Mouse (Mus musculus) adrenal gland (tissue): ENCODE measurements at regions not wholly inside any gene's neighbourhood (a gene's known extent, or its start where the extent isn't known, plus 50 kb on each side); places are given as distances from the start of the nearest gene placed in this dataset.

Source experiments
- intact Hi-C: fragments of 180-260 bp; cut with DNase I; formaldehyde crosslinking; loops from one replicate; pipeline ENCODE4 v1.15.1; 2025

- intact Hi-C loops, result no loop called here
These were observed 51.0 kb upstream of the Stt3b start for GRCm38 (mm10) chr9:115361191-115361590.

- intact Hi-C loops, result no loop called here
These were observed 51.7 kb upstream of the Stt3b start for GRCm38 (mm10) chr9:115361881-115362280.

DNA sequence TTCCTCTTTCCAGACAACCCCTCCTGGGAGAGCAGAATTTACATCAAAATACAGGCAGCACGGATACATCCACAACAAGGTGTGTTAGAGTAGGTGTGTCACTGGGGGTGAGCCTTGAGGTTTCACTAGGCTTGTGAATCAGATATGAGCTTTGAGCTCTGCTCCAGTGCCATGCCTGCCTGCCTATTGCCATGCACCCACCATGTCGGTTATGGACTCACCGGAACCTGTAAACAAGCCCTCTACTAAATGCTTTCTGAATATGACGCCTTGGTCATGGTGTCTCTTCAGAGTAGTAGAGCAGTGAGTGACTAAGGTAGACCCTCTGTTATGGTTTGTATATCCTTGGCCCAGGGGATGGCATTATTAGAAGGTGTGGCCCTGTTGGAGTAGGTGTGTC lies 52.3 kb upstream of the Stt3b start:
- intact Hi-C loops, result no loop called here

DNA sequence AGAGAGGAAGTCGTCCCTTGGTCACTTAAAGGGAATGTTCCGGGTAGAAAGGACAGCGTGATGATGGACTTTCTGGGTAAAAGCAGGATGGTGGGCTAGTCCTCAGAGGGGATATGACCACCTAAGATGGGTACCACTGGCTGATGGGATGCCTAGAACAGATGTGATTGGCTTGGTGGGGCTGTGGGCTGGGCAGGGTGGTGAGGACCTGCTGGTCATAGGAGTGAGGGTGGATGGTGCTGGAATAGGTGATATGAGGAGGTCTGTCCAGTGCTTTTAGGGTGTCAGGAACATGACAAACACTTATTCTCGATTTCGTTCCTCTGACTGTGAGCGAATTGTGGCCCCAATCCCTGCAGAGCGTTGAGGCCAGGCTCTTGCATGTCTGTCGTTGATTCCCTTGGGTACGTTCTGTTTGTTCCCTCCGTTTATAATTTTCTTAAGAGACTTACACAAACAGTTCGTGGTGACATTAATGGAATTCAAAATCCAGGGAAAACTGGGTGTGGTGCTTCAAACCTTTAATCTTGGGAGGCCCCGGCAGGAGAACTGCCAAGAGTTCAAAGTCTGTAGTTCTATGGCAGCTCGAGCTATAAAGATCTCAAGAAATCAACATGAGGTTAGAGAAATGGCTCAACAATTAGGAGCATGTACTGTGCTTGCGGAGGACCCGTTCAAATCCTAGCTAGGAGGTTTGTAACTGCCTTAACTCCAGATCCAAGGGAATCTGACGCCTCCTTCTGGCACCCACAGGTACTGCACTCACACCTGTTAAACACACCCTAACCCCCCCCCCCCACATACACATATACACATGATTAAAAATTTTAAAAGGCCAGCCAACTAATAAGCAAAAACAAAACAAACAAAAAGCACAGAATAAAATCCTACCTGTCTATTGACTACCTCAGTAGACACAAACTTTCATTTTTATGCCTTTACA lies 55.0 kb upstream of the Stt3b start:
- intact Hi-C loops, result no loop called here

DNA sequence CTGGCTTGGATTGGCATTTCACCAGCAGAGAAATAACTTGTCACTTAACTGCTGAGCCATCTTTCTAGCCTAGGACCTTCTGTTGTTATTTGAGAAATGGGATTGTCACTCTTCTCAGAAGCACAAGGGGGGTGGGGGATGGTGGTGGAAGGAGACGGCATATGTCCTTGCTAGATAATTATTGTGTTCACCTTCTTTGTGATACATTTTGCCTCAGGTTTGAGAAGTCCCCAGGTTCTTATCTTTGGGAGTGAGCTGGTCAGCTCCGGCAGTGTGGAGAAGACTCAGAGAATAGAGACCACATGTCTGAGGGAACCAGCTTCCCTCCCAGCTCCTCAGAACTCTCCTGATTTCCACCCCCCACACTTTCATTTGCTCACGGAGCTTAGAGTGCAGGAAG lies 57.6 kb upstream of the Stt3b start:
- intact Hi-C loops, result no loop called here

GRCm38 (mm10) chr9:115380276-115380675 lies 70.1 kb upstream of the Stt3b start:
- intact Hi-C loops, result no loop called here

DNA sequence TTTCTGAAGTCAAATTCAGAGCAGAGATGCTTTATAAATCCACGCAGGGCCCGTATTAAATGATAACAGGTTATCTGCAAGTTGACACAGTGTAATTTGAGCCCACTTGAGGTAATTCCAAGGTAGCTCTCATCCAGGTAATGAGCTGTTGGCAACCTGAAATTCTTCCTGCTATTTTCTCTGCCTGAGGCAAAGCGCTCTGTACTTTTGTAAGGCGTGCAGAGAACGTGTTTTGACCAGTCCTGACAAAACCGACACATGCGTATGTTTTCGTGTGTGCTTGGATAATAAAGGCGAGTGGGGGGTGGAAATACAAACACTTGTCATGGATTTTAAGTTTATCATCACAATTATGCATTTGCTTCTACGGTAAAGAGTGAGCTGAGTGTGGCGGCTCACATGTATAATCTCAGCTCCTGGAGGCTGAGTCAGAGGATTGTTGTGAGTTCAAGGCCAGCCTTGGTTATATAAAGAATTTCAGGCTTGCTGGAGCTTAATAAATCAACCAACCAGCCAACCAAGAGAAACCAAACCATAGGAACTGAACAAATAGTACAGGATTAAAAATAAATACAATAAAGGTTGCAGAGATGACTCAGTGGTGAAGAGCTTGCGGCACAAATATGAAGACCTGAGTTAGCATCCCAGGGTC lies 72.7 kb upstream of the Stt3b start:
- intact Hi-C loops, result no loop called here

GRCm38 (mm10) chr9:115383935-115384334 lies 73.7 kb upstream of the Stt3b start:
- intact Hi-C loops, result no loop called here

- intact Hi-C loops, result no loop called here
These were observed 74.1 kb upstream of the Stt3b start for GRCm38 (mm10) chr9:115384345-115384744.

- intact Hi-C loops, result no loop called here
These were observed 77.5 kb upstream of the Stt3b start for GRCm38 (mm10) chr9:115387471-115388360.

DNA sequence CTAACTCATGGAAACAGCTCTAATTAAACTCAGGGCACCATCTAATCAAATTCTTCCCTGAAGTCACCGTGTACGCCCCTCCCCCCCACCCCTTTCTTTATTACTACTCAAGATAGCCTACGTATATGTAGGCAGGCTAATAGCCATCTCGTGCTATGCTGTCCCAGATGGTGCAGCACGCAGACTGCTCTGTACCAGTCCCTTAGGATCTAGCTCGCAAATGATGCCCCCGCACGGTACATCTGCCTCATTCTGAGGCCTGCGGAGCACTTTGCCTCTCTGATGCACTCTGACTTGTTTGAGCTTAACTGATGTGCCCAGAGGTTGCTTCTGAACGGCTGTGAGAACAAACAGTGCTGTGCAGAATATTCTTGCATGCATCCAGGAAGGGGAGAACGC lies 78.1 kb upstream of the Stt3b start:
- intact Hi-C loops, result no loop called here

DNA sequence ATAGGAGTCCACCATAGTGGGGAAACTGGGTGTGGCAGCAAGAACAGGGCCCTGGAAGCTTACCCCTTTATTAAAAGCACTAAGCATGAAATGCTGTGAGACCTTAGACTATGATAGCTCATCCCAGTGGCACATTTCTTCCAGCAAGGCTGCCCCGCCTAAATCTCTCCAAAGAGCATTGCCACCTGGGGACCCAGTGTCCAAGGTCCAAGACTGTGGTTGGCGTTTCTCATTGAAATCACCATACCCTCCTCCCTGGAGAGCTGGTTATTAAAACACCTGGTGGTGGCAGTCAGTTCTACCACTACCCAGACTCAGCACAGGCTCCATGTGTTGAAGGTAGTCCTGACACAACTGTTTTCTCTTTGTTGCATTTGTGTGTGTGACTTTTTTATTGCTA lies 78.9 kb upstream of the Stt3b start:
- intact Hi-C loops, result no loop called here

DNA sequence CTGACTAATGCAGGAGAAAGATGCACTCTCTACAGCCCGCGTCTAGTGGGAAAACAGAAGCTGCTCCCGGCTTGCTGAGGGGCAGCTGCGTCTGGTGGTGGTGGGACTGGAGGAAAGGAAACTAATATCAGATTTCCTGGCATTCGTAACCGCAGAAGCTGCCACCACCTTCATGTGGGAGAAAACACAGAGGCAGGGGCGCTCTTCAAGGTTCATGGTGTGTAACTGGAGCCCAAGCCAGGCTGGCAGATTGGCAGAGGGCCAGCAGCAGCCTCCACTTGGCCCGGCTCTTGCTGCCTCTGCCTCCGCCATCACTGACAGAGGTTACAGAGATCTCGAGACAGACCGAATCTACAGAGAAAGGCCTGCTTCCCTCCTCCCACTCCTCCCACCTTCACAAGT lies 80.7 kb upstream of the Stt3b start:
- intact Hi-C loops, result no loop called here

DNA sequence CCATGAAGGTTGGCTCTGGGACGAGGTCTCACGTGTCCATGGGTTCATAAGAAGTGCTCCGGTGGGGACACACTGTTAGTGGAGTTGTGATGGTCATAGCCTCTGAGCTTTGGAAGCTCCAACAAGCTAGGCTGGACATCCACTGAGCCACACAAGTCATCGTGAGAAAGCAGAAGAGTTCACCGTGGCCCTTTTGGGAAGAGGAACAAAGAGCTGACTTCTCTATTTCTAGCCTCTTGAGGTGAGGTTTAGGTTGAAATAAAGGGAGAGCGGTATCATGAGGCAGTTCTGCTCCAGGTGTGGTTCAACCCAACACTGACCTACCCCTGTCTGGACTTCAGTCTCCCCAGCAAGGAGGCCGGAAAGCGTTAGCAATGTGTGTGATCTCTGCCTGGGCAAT lies 85.3 kb upstream of the Stt3b start:
- intact Hi-C loops, result no loop called here

DNA sequence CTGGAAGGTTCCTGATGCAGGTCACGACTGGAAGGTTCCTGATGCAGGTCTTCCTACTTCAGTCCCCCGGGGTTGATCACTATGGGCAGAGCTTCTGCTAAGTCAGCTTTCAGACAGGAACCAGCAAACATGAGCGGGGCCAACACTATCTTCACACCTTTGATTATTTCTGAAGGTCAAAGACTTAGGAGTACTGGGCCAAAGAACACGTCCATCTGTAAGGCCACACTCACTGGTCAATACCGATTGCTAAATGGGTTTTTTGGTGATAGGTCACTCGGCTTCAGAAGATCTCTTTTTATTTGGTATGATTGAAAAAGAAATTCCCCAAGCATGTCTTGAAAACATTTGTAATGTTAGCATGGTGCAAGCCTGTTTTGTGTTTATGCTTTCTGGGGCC lies 90.2 kb upstream of the Stt3b start:
- intact Hi-C loops, result no loop called here

GRCm38 (mm10) chr9:115401405-115402151 lies 91.4 kb upstream of the Stt3b start:
- intact Hi-C loops, result no loop called here

DNA sequence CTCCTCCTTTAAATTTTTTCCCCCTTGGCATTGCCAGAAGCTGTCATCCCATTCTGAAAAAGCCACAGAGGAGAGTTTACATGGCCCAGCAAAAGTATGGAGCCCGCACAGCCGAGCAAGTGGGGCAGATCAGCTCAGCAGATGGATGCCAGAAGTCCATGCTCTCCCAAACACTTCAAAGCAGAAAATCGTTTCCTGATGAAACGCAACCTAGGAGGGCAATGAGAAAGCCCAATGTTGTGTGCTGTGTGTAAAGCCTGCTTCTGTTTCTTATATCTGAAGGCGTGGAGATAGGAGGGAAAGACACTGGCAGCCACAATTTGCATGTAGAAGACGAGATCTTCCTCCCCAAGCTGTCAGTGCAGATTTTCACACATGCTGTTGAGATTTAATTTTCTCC lies 92.4 kb upstream of the Stt3b start:
- intact Hi-C loops, result no loop called here

- intact Hi-C loops, result no loop called here
These were observed 93.2 kb upstream of the Stt3b start for GRCm38 (mm10) chr9:115403354-115403968.

- intact Hi-C loops, result no loop called here
These were observed 97.8 kb upstream of the Stt3b start for GRCm38 (mm10) chr9:115407901-115408470.

DNA sequence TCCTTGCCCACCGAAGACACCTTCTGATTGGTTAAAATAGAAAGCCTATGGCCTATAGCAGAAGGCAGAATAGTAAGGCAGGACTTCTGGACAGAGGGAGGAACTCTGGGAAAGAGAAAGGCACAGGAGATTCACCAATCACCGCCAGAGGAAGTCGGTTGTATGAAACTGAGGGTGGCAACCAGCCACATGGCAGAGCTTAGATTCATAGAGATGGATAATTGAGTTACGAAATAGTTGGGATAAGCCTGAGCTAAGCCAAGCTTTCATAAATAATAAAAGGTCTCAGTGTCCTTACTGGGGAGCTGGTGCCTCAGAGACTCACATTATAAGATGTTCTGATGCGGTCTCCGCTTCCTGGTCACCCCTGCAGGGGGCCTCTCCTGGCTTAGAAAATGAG lies 98.7 kb upstream of the Stt3b start:
- intact Hi-C loops, result no loop called here
